Mouse (Mus musculus) embryonic fibroblast, embryonic 13.5 days (primary cell): ENCODE data around the gene Creg1. TPM values are rescaled to one million over a fixed set of nuclear protein-coding genes. Genes with fewer than 3 reads are reported as not detected.

ENCODE experiments used
- H3K27ac ChIP-seq: 2 replicates; pipeline ENCODE4 v1.5.1; 2012; ENCODE audit warnings: low read length, control low read depth, inconsistent platforms; ENCODE audit not compliant: insufficient read depth
- H3K4me1 ChIP-seq: 2 replicates; pipeline ENCODE4 v1.6.1; 2011; ENCODE audit warnings: low read length; ENCODE audit not compliant: control insufficient read depth, insufficient read depth
- H3K4me3 ChIP-seq: 2 replicates; pipeline ENCODE4 v1.5.1; 2011; ENCODE audit warnings: mild to moderate bottlenecking, control low read depth, low read length; ENCODE audit not compliant: insufficient read depth
- CTCF ChIP-seq: IDR thresholded peaks from 2 replicates; pipeline ENCODE4 v1.5.1; 2011; ENCODE audit warnings: mild to moderate bottlenecking, control low read depth, low read length, moderate library complexity, borderline replicate concordance; ENCODE audit not compliant: insufficient read depth
- POLR2A ChIP-seq: IDR thresholded peaks from 2 replicates; pipeline ENCODE4 v1.6.1; 2011; ENCODE audit warnings: low read depth, mild to moderate bottlenecking, control low read depth, low read length, moderate library complexity
- polyA plus RNA-seq: library from polyadenylated mRNA; stranded (reverse); fragments of >200 nt; gene quantifications from 2 replicates; pipeline ENCODE4 v1.2.4, GENCODE M21; 2011; ENCODE audit warnings: low read depth; ENCODE audit not compliant: missing spikeins, insufficient read length

Gene Creg1
- 31.1 and 37.5 TPM in 2 replicates for polyA plus RNA-seq

- H3K4me3 ChIP-seq: peak within 1 kb of the TSS; percentile 73
- H3K27ac ChIP-seq: no peak within 1 kb of the TSS
- TF ChIP-seq POLR2A: peak; percentile 92
- TF ChIP-seq CTCF: no peak
- H3K4me1 ChIP-seq: no peaks in the 10 kb centered on the region; the same call in 1 of the 2 replicates
Observed at GRCm38 (mm10) chr1:165763635-165764372, at the start of gene Creg1. TSS of gene Creg1 (plus strand) at chr1:165763746.

- Histone ChIP-seq H3K27ac (no peak overlapping the region), H3K4me3 (no peak overlapping the region), H3K4me1 (no peaks in the 10 kb centered on the region)
- no peak for TF ChIP-seq POLR2A
Observed at GRCm38 (mm10) chr1:165713798-165714197, 49.7 kb upstream of the Creg1 start.

- no peaks in the 10 kb centered on the region for H3K4me1 ChIP-seq
- TF ChIP-seq CTCF (no peak), POLR2A (no peak)
- no peak overlapping the region for H3K4me3 ChIP-seq
- no peak overlapping the region for H3K27ac ChIP-seq
Observed at GRCm38 (mm10) chr1:165716426-165716825, 47.1 kb upstream of the Creg1 start.

- no peak overlapping the region for H3K4me3 ChIP-seq
- no peaks in the 10 kb centered on the region for H3K4me1 ChIP-seq
- no peak overlapping the region for H3K27ac ChIP-seq
- TF ChIP-seq CTCF: no peak
- no peak for TF ChIP-seq POLR2A
Observed at GRCm38 (mm10) chr1:165717711-165718542, 45.6 kb upstream of the Creg1 start.

- Histone ChIP-seq H3K4me3 (no peak overlapping the region), H3K4me1 (no peaks in the 10 kb centered on the region), H3K27ac (no peak overlapping the region)
- TF ChIP-seq CTCF (no peak), POLR2A (no peak)
Observed at GRCm38 (mm10) chr1:165718543-165719105, 44.9 kb upstream of the Creg1 start.

GRCm38 (mm10) chr1:165722531-165723123, 40.9 kb upstream of the Creg1 start:
- H3K4me3 ChIP-seq: no peak overlapping the region
- no peak overlapping the region for H3K27ac ChIP-seq
- no peak for TF ChIP-seq CTCF
- TF ChIP-seq POLR2A: no peak
- no peaks in the 10 kb centered on the region for H3K4me1 ChIP-seq

GRCm38 (mm10) chr1:165724219-165725033, 39.1 kb upstream of the Creg1 start:
- TF ChIP-seq POLR2A (no peak), CTCF (no peak)
- Histone ChIP-seq H3K4me3 (no peak overlapping the region), H3K4me1 (no peaks in the 10 kb centered on the region), H3K27ac (no peak overlapping the region)

GRCm38 (mm10) chr1:165725039-165725644, 38.4 kb upstream of the Creg1 start:
- no peaks in the 10 kb centered on the region for H3K4me1 ChIP-seq
- no peak overlapping the region for H3K4me3 ChIP-seq
- TF ChIP-seq POLR2A: no peak
- TF ChIP-seq CTCF: no peak
- no peak overlapping the region for H3K27ac ChIP-seq

- no peak overlapping the region for H3K27ac ChIP-seq
- TF ChIP-seq POLR2A (no peak), CTCF (no peak)
- no peaks in the 10 kb centered on the region for H3K4me1 ChIP-seq
- no peak overlapping the region for H3K4me3 ChIP-seq
Observed at GRCm38 (mm10) chr1:165726986-165727385, 36.6 kb upstream of the Creg1 start.
